8 mouse cellular contexts compared by ENCODE assay signal in the genomic region with DNA sequence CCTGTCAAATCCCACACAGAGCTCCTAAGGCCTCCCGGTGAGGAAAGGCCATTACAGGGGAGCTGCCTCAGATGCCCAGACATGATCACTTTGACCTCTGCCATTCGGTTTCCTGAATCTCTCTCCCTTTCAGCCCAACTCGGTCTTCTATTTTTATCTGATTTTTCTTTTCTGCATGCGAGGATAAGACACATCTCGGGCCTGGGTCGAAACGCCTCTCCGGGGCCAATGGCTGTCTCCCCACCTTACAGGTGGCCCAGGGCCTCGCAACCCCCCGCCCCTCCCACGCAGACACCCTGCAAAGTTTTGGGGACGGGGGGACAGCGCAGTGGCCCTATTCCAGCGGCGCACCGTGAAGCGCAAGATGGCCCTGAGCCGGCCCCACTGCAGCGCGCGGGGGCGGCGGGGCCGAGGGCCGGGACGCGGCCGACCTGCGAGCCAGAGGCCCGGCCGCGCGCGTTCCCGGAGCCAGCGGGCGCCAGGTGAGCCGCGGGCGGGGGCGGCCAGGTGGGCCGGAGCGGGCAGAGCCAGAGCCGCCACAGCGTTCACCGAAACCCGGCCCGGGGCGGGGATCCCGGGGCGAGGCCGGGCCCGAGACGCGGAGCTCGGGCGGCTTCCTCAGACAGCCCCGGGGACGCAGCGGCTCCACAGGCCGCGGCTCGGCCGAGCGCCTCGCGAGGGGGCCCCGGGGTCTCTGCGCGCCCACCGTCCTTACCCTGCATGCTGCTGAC. TPM values are rescaled to one million over a fixed set of nuclear protein-coding genes. Genes with fewer than 3 reads are reported as not detected.
A peak's percentile ranks its signal among the peaks of the same experiment; 100 is the strongest.
DNase-seq lines count a peak whose midpoint lies in the region; ATAC-seq and TF ChIP-seq lines count a peak whose summit lies in the region.

No protein-coding gene starts in this region.

- H3K9me3 ChIP-seq in hindbrain, embryonic 15.5 days: no peaks in the 10 kb centered on the region

- WGBS in hindbrain, embryonic 15.5 days: under 1% methylated on average over 64 of the region's 71 CpGs

- peak; percentile 89 for ATAC-seq in hindbrain, embryonic 15.5 days (ENCODE audit: low FRiP score, low read depth)
- ATAC-seq in megakaryocyte progenitor cell, adult 5-6 weeks (replicated peaks; ENCODE audit: poor library complexity): peak; percentile 29

- no peak for TF ChIP-seq POLR2A in testis, adult 2 months (IDR thresholded peaks at IDR 0.05; ENCODE audit: control insufficient read depth, low read depth, low read length)

- no peaks in the 10 kb centered on the region for H3K27me3 ChIP-seq in hindbrain, embryonic 15.5 days
- no peaks in the 10 kb centered on the region for H3K27me3 ChIP-seq in testis, adult 2 months (ENCODE audit: control insufficient read depth, insufficient read depth, low read length)

- peak overlapping the region; percentile 92 for H3K27ac ChIP-seq in hindbrain, embryonic 15.5 days (replicated peaks)
- H3K27ac ChIP-seq in testis, adult 2 months (ENCODE audit: control insufficient read depth, insufficient read depth, low read depth, low read length): no peak overlapping the region

- H3K4me2 ChIP-seq in hindbrain, embryonic 15.5 days: peak overlapping the region; percentile 60

- H3K4me3 ChIP-seq in hindbrain, embryonic 15.5 days: peak overlapping the region; percentile 89
- H3K4me3 ChIP-seq in testis, adult 2 months (ENCODE audit: control insufficient read depth, low read depth, low read length): peak overlapping the region; percentile 84

- no peaks in the 10 kb centered on the region for H3K36me3 ChIP-seq in hindbrain, embryonic 15.5 days
- no peaks in the 10 kb centered on the region for H3K36me3 ChIP-seq in testis, adult 2 months (ENCODE audit: control insufficient read depth, insufficient read depth, low read length)

- H3K9ac ChIP-seq in hindbrain, embryonic 15.5 days: peak overlapping the region; percentile 96

- peak; percentile 62 for DNase-seq in cerebellum, adult 11 months
- no peak for DNase-seq in cerebellum, adult 8-10 months
- DNase-seq in ovary, adult 18-20 months (ENCODE audit: low spot score): peak; percentile 4
- no peak for DNase-seq in ovary, postnatal 36 days (ENCODE audit: low spot score)
- DNase-seq in embryo, embryonic 10.5 days (ENCODE audit: low spot score): peak; percentile 52

- peaks cover 28% of the 10 kb centered on the region for H3K4me1 ChIP-seq in hindbrain, embryonic 15.5 days (replicated peaks)
- H3K4me1 ChIP-seq in testis, adult 2 months (ENCODE audit: control insufficient read depth, insufficient read depth, low read length): no peaks in the 10 kb centered on the region

- no peak for TF ChIP-seq CTCF in testis, adult 2 months (IDR thresholded peaks at IDR 0.05; ENCODE audit: control insufficient read depth, insufficient read depth, insufficient replicate concordance, low read depth, low read length)

RNA-seq across cellular contexts. Expression of a gene that starts 0.5 kb away (rescaled TPM):
- 99.9 and 101 TPM in 2 replicates for polyA plus RNA-seq in hindbrain, embryonic 15.5 days (2015; fragmentation: Nextera tagmentation; extraction: Ambion mirVana)
- total RNA-seq in megakaryocyte progenitor cell, adult 5-6 weeks (2015): 56.8 and 61.7 TPM in 2 replicates
- total RNA-seq in megakaryocyte progenitor cell, adult 5-6 weeks (2017): 27.2 and 37.2 TPM in 2 replicates
- polyA plus RNA-seq in testis, adult 2 months (2012; rRNA removed): 5.5 and 6.9 TPM in 2 replicates

RNA-seq across cellular contexts. Expression of a gene that starts 19.4 kb away (rescaled TPM):
- polyA plus RNA-seq in hindbrain, embryonic 15.5 days (2015; fragmentation: Nextera tagmentation; extraction: Ambion mirVana): 17.3 and 19.9 TPM in 2 replicates
- total RNA-seq in megakaryocyte progenitor cell, adult 5-6 weeks (2015): 5.8 and 9.9 TPM in 2 replicates
- total RNA-seq in megakaryocyte progenitor cell, adult 5-6 weeks (2017): 17.5 and 24.8 TPM in 2 replicates
- polyA plus RNA-seq in testis, adult 2 months (2012; rRNA removed): 10.3 and 10.6 TPM in 2 replicates

Comparison
In these comparisons a context has a peak if more than half of its experiments do, and no peak if none do; other contexts are left out.
1. DNase-seq: peak in cerebellum, adult 11 months (single experiment), ovary, adult 18-20 months (single experiment) and embryo, embryonic 10.5 days (single experiment); none in cerebellum, adult 8-10 months (single experiment) and ovary, postnatal 36 days (single experiment).
2. RNA of a gene that starts 0.5 kb away (polyA plus RNA-seq): 99.9 to 101 TPM in hindbrain, embryonic 15.5 days; 5.5 to 6.9 TPM in testis, adult 2 months; every median in the first group is over 10 times any median in the second.